Mouse (Mus musculus): ENCODE data around the gene Tmem119. TPM values are rescaled to one million over a fixed set of nuclear protein-coding genes. Genes with fewer than 3 reads are reported as not detected.
A peak's percentile ranks its signal among the peaks of the same experiment; 100 is the strongest.
"Not testable (repeated sequence)": the region's sequence is repeated elsewhere in the genome, so short reads cannot be mapped to it uniquely, and the experiment has no call there.

Tmem119 gene
- total and polyA plus RNA-seq, 2 experiments from 2014 or later = 5.9 to 8.2 TPM

DNA sequence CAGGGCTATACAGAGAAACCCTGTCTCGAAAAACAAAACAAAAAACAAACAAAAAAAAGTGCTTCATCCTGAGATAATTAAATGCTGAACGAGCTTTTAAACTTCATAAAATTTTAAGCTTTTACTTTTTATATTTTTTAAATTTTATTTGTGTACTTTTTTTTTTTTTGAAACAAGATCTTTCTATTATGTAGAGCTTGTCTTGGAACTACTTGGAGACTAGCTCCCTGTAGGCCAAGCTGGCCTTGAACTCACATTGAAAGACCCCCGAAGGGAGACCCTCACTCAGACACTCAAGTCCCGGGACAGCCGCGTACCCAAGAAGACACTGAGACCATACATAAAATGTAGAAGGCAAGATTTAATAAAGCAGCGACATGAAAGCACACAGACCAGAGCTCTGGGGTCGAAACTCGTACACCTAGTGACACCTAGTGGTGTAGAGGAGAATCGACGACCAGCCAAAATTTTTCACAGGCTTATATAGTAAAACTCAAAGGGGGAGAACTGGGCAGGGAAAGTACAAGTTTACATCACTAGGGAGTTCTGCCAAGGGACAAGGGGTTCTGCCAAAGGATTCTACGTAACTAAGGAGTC, 11.6 kb upstream of the Tmem119 start:
- DNase-seq; H3K27me3 ChIP-seq (ENCODE audit: insufficient read depth, low read length); H3K4me3 ChIP-seq (ENCODE audit: low read depth, low read length); H3K4me2 ChIP-seq (ENCODE audit: low read depth); H3K4me1 ChIP-seq (ENCODE audit: insufficient read depth); H3K27ac ChIP-seq (ENCODE audit: low read depth, low read length); H3K9ac ChIP-seq; ATAC-seq; H3K9me3 ChIP-seq (ENCODE audit: low read length); H3K36me3 ChIP-seq (ENCODE audit: insufficient read depth): not testable (repeated sequence)
- peak; percentile 42 for TF ChIP-seq CTCF (IDR thresholded peaks at IDR 0.05; ENCODE audit: low read depth)
- WGBS = 28% methylated on average over 11 of the region's 12 CpGs

DNA sequence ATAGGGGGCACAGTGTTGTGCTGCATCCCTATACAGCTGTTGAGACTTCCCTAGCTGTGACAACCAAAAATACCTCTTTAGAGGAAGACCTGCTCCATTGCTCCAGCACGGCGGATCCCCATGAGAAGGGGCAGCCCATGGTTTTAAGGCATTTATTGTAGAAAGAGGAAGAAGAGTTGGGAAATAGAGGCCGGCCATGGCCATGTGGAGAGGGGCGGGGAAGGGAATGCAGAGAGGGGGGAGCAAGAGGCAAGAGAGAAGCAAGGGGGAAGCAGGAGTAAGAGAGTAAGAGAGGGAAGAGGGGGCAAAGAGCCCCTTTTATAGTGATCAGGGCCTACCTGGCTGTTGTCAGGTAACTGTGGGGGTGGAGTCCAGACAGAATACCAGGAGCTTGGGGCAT, 9.8 kb upstream of the Tmem119 start:
- DNase-seq (no peak), ATAC-seq (no peak)
- WGBS = 95% methylated on average over 4 of the region's 4 CpGs
- Histone ChIP-seq H3K27ac (ENCODE audit: low read depth, low read length) (no peak overlapping the region), H3K27me3 (ENCODE audit: insufficient read depth, low read length) (no peaks in the 10 kb centered on the region), H3K4me1 (ENCODE audit: insufficient read depth) (no peaks in the 10 kb centered on the region), H3K36me3 (ENCODE audit: insufficient read depth) (no peaks in the 10 kb centered on the region), H3K4me3 (ENCODE audit: low read depth, low read length) (no peak overlapping the region), H3K9me3 (ENCODE audit: low read length) (no peaks in the 10 kb centered on the region), H3K9ac (no peak overlapping the region), H3K4me2 (ENCODE audit: low read depth) (no peak overlapping the region)
- TF ChIP-seq CTCF (IDR thresholded peaks at IDR 0.05; ENCODE audit: low read depth) = no peak

DNA sequence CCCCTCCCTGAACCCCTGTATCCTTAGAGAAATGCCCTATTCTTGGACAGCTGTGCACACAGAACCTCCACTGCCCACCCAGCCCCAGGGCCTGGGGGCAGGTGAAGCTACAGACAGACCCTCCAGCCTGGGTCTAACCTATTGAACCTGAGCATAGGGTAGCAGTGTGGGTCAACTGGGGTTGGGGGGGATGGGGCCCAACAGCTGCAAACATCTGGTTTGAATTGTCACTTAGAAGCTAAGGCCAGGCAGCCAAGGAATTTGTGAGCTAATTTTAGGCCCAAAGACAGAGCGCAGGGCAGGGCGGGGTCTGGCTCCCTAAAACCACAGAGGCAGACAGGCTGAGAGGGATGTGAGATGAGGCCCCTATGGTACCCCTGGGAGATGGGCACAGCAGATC, 7.9 kb upstream of the Tmem119 start:
- ATAC-seq = no peak
- WGBS = 86% methylated on average over 2 of the region's 2 CpGs
- no peaks in the 10 kb centered on the region for H3K27me3 ChIP-seq (ENCODE audit: insufficient read depth, low read length)
- H3K9ac ChIP-seq = no peak overlapping the region
- no peaks in the 10 kb centered on the region for H3K9me3 ChIP-seq (ENCODE audit: low read length)
- no peaks in the 10 kb centered on the region for H3K36me3 ChIP-seq (ENCODE audit: insufficient read depth)
- no peak overlapping the region for H3K4me3 ChIP-seq (ENCODE audit: low read depth, low read length)
- DNase-seq = no peak
- no peak overlapping the region for H3K27ac ChIP-seq (ENCODE audit: low read depth, low read length)
- no peak overlapping the region for H3K4me2 ChIP-seq (ENCODE audit: low read depth)
- no peaks in the 10 kb centered on the region for H3K4me1 ChIP-seq (ENCODE audit: insufficient read depth)
- TF ChIP-seq CTCF (IDR thresholded peaks at IDR 0.05; ENCODE audit: low read depth) = no peak

DNA sequence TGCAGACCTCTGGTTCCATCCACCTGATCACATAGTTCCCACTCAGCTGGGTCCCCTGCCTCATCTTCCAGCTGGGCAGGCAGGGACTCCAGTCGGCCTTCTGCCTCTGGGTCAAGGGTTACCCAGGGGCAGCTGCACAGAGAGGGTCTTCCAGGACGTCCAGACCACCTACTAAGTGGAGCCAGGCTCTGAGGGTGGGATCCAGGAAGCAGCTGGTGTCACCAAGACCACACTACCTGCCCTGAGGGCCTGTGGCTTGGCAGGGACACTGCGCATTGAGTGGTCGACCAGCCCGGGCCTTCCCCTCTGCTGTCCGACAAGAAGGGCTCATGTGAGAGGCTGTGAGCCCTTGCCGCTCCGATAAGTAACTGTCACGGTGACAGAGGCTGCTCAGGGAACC, 7.4 kb upstream of the Tmem119 start:
- no peaks in the 10 kb centered on the region for H3K36me3 ChIP-seq (ENCODE audit: insufficient read depth)
- no peak overlapping the region for H3K9ac ChIP-seq
- no peak for ATAC-seq
- no peak overlapping the region for H3K4me3 ChIP-seq (ENCODE audit: low read depth, low read length)
- H3K9me3 ChIP-seq (ENCODE audit: low read length) = no peaks in the 10 kb centered on the region
- no peak for TF ChIP-seq CTCF (IDR thresholded peaks at IDR 0.05; ENCODE audit: low read depth)
- no peak for DNase-seq
- no peaks in the 10 kb centered on the region for H3K27me3 ChIP-seq (ENCODE audit: insufficient read depth, low read length)
- no peak overlapping the region for H3K27ac ChIP-seq (ENCODE audit: low read depth, low read length)
- H3K4me1 ChIP-seq (ENCODE audit: insufficient read depth) = no peaks in the 10 kb centered on the region
- H3K4me2 ChIP-seq (ENCODE audit: low read depth) = no peak overlapping the region
- 67% methylated on average over 9 of the region's 9 CpGs for WGBS

DNA sequence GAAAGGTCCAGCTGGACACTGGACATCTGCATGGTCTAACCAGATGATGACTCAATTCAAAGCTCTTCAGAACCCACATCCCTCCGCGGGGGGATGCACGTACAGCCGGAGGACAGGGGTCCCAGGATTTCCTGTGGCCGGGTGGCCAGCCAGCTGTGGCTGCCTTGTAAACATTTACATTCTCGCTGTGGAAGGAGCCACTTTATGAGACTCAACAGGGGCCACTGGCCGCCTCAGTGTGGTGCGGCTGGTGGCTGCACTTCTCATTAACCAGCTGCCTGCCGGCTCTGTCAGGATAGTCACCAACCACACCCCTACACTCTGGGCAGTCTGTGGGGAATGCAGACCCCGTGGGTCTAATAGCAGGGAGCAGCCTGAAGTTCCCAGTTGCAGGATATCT, 6.1 kb upstream of the Tmem119 start:
- ATAC-seq (no peak), DNase-seq (no peak)
- 52% methylated on average over 10 of the region's 10 CpGs for WGBS
- Histone ChIP-seq H3K4me2 (ENCODE audit: low read depth) (no peak overlapping the region), H3K9me3 (ENCODE audit: low read length) (no peaks in the 10 kb centered on the region), H3K27me3 (ENCODE audit: insufficient read depth, low read length) (no peaks in the 10 kb centered on the region), H3K27ac (ENCODE audit: low read depth, low read length) (no peak overlapping the region), H3K36me3 (ENCODE audit: insufficient read depth) (no peaks in the 10 kb centered on the region), H3K9ac (no peak overlapping the region), H3K4me3 (ENCODE audit: low read depth, low read length) (no peak overlapping the region), H3K4me1 (ENCODE audit: insufficient read depth) (no peaks in the 10 kb centered on the region)
- no peak for TF ChIP-seq CTCF (IDR thresholded peaks at IDR 0.05; ENCODE audit: low read depth)

DNA sequence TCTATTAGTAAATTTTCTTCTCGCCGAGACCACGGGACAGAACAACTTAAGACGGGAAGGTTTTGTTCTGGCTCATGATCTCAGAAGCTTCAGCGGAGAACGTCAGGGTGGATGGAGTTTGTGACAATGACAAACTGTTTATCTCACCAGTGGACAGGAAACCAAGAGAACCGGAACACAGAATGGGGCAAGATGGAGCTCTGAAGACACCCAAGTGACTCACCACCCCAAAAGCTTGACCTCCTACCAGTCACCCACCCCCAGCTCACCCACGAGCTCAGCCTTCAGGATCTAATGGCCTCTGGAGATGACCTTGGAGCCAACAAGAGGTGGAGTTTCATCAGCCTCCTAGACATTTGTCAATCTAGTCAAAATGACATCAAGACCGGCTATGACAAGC, 5.0 kb upstream of the Tmem119 start:
- Histone ChIP-seq H3K27ac (ENCODE audit: low read depth, low read length) (no peak overlapping the region), H3K9ac (no peak overlapping the region)

DNA sequence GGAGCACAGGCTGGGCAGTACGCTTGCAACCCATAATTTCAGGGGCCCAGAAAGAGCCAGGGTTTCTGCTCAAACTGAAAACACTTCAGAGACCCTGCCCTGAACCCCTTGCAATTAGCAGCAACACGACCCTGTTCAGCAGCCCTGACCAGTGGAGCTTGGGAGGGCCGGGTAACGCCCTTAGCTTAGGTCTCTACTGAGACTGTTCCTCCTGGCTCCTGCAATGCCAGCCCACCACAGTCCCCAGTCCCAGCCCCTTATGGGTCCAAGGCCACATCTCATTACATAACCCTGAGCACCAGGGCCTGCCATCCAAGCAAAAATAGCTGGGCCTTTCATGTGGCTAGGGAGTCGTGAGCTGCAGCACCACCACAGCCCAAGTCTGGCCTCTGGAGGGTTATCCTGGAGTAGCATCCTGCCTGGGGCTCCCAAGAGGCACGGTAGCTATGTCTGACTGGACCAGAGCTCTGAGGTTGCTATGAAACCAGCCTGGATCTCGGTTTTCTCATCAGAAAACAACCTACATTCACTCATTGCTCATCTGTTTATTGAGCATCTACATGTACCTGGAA, 4.2 kb upstream of the Tmem119 start:
- Histone ChIP-seq H3K36me3 (ENCODE audit: insufficient read depth) (no peaks in the 10 kb centered on the region), H3K4me3 (ENCODE audit: low read depth, low read length) (no peak overlapping the region), H3K4me1 (ENCODE audit: insufficient read depth) (no peaks in the 10 kb centered on the region), H3K4me2 (ENCODE audit: low read depth) (no peak overlapping the region), H3K9ac (no peak overlapping the region), H3K9me3 (ENCODE audit: low read length) (no peaks in the 10 kb centered on the region), H3K27me3 (ENCODE audit: insufficient read depth, low read length) (no peaks in the 10 kb centered on the region), H3K27ac (ENCODE audit: low read depth, low read length) (no peak overlapping the region)
- no peak for TF ChIP-seq CTCF (IDR thresholded peaks at IDR 0.05; ENCODE audit: low read depth)
- 71% methylated on average over 7 of the region's 7 CpGs for whole genome bisulfite sequencing
- ATAC-seq (no peak), DNase-seq (no peak)

More for the DNA sequence above, 5.0 kb upstream of the Tmem119 start:
- Histone ChIP-seq H3K4me3 (ENCODE audit: low read depth, low read length) (no peak overlapping the region), H3K4me1 (ENCODE audit: insufficient read depth) (no peaks in the 10 kb centered on the region), H3K9me3 (ENCODE audit: low read length) (no peaks in the 10 kb centered on the region), H3K36me3 (ENCODE audit: insufficient read depth) (no peaks in the 10 kb centered on the region), H3K27me3 (ENCODE audit: insufficient read depth, low read length) (no peaks in the 10 kb centered on the region), H3K4me2 (ENCODE audit: low read depth) (no peak overlapping the region)
- no peak for DNase-seq
- 90% methylated on average over 9 of the region's 9 CpGs for WGBS
- ATAC-seq = no peak
- TF ChIP-seq CTCF (IDR thresholded peaks at IDR 0.05; ENCODE audit: low read depth) = no peak
